Mouse (Mus musculus): ENCODE data around the gene Pald1. TPM values are rescaled to one million over a fixed set of nuclear protein-coding genes. Genes with fewer than 3 reads are reported as not detected.

Pald1 gene
- polyA plus RNA-seq, 1 experiment = 28.6 TPM

DNA sequence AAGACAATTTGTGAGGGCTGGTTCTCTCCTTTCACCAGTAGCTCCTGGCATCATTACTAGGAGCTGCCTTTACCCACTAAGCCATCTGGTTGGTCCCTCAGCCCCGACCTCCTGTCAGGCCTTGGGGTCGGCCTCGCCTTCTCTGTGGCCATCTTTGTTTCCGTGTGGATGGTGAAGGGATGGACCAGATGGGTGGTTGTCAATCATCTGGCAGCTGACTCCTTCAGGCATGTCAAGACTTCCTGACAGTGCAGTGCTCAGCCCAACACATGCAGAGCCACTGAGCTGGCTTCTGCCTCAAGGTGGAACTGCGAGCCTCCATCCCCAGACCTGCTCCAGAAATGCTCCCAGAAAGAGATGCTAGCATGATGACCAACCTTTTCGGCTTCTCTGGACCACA is 18.9 kb downstream of the Pald1 start:
- TF ChIP-seq CTCF (IDR thresholded peaks at IDR 0.05; ENCODE audit: borderline replicate concordance, extremely low read depth, insufficient read depth, insufficient read length) (no peak), POLR2A (IDR thresholded peaks at IDR 0.05; ENCODE audit: borderline replicate concordance, extremely low read depth, insufficient read depth, insufficient read length, poor library complexity, severe bottlenecking) (no peak)
- DNase-seq (ENCODE audit: low read depth) = no peak

GRCm38 (mm10) chr10:61362992-61363391 is 20.3 kb downstream of the Pald1 start:
- no peak for DNase-seq (ENCODE audit: low read depth)
- TF ChIP-seq CTCF (IDR thresholded peaks at IDR 0.05; ENCODE audit: borderline replicate concordance, extremely low read depth, insufficient read depth, insufficient read length) (no peak), POLR2A (IDR thresholded peaks at IDR 0.05; ENCODE audit: borderline replicate concordance, extremely low read depth, insufficient read depth, insufficient read length, poor library complexity, severe bottlenecking) (no peak)

DNA sequence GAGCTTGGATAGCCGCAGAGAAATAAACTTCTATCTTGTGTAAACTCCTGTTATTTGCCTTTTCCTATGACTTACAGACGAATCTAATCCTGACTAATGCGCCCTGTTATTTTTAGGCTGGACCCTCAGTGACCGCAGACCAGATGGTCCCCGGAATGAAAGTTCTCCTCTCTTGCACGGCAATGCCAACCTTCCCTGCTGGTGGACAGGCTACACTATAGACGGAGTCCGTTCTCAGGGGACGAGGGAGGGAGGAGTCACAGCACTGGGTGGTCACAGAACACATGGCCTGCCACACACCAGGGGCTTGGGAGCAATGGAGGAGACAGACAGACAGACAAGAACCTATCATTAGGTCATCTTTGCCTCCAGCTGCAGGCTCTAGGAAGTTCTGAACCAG is 20.8 kb downstream of the Pald1 start:
- DNase-seq (ENCODE audit: low read depth) = no peak
- TF ChIP-seq POLR2A (IDR thresholded peaks at IDR 0.05; ENCODE audit: borderline replicate concordance, extremely low read depth, insufficient read depth, insufficient read length, poor library complexity, severe bottlenecking) (no peak), CTCF (IDR thresholded peaks at IDR 0.05; ENCODE audit: borderline replicate concordance, extremely low read depth, insufficient read depth, insufficient read length) (no peak)

- TF ChIP-seq CTCF (IDR thresholded peaks at IDR 0.05; ENCODE audit: borderline replicate concordance, extremely low read depth, insufficient read depth, insufficient read length) = no peak
- TF ChIP-seq POLR2A (IDR thresholded peaks at IDR 0.05; ENCODE audit: borderline replicate concordance, extremely low read depth, insufficient read depth, insufficient read length, poor library complexity, severe bottlenecking) = no peak
- no peak for DNase-seq (ENCODE audit: low read depth)
These were observed 22.7 kb downstream of the Pald1 start for GRCm38 (mm10) chr10:61360667-61361066.

DNA sequence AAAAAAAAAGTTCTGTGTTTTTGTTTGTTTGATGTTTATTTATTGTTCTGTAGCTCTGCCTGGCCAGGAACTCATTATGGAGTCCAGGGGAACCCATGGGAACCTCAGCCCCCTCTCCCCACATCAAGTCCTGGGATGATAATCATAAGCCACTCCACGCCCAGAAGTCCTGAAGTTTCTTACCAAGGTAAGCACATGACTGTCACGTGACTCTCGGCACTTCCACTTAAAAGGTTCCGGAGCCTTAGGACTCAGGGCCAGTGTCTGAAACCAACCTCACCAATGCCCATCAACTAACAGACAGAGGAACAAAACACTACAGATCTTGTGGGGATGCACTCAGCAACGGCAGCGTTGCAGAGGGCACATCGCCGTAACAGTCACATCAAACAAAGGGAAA is 23.9 kb downstream of the Pald1 start:
- DNase-seq (ENCODE audit: low read depth) = no peak

DNA sequence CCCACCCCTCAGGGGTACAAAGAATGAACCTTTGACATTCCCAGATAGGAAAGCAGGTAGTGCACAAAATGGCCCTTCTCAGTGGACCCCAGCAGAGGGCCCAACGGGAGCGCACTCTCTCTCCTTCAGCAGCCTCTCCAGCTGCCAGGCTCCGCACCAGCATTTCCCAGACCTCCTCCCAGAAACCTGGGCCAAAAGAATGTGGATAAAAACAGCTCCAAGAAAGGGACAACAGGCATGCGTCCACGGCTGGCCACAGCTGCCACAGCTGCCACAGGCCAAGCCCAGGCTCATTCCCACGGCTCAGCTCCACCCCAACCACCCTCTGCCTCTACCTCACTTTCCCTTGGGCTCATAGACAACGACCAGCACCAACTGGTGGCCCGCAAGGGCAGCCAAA is 25.7 kb downstream of the Pald1 start:
- DNase-seq (ENCODE audit: low read depth) = no peak

More for the DNA sequence above, 23.9 kb downstream of the Pald1 start:
- TF ChIP-seq POLR2A (IDR thresholded peaks at IDR 0.05; ENCODE audit: borderline replicate concordance, extremely low read depth, insufficient read depth, insufficient read length, poor library complexity, severe bottlenecking) = no peak
- TF ChIP-seq CTCF (IDR thresholded peaks at IDR 0.05; ENCODE audit: borderline replicate concordance, extremely low read depth, insufficient read depth, insufficient read length) = no peak

DNA sequence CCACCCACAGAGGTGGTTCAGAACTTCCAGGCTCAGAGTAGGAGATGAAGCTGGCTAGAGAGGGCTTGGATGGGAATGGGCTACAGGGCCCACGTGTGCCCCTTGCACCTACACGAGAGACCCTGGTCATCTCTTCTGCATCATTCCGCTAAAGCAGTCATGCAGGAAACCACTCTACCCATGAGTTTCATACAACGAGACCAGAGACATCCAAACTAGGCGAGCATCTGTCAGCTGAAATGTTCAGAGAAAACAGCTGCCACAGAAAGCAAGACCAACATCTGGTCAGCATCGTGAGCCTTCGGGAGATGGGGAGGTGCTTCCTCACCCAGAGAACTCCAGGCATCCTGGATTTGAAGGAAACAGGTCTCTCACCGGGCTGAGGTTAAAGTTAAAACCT is 26.8 kb downstream of the Pald1 start:
- no peak for TF ChIP-seq POLR2A (IDR thresholded peaks at IDR 0.05; ENCODE audit: borderline replicate concordance, extremely low read depth, insufficient read depth, insufficient read length, poor library complexity, severe bottlenecking)
- no peak for TF ChIP-seq CTCF (IDR thresholded peaks at IDR 0.05; ENCODE audit: borderline replicate concordance, extremely low read depth, insufficient read depth, insufficient read length)
- DNase-seq (ENCODE audit: low read depth) = no peak

More for the DNA sequence above, 25.7 kb downstream of the Pald1 start:
- no peak for TF ChIP-seq POLR2A (IDR thresholded peaks at IDR 0.05; ENCODE audit: borderline replicate concordance, extremely low read depth, insufficient read depth, insufficient read length, poor library complexity, severe bottlenecking)
- no peak for TF ChIP-seq CTCF (IDR thresholded peaks at IDR 0.05; ENCODE audit: borderline replicate concordance, extremely low read depth, insufficient read depth, insufficient read length)

- TF ChIP-seq CTCF (IDR thresholded peaks at IDR 0.05; ENCODE audit: borderline replicate concordance, extremely low read depth, insufficient read depth, insufficient read length) (peak; percentile 20; the same call in 1 of the 2 replicates), POLR2A (IDR thresholded peaks at IDR 0.05; ENCODE audit: borderline replicate concordance, extremely low read depth, insufficient read depth, insufficient read length, poor library complexity, severe bottlenecking) (no peak)
- no peak for DNase-seq (ENCODE audit: low read depth)
These were observed 27.2 kb downstream of the Pald1 start for GRCm38 (mm10) chr10:61356095-61356494.

GRCm38 (mm10) chr10:61355611-61356010 is 27.7 kb downstream of the Pald1 start:
- DNase-seq (ENCODE audit: low read depth) = no peak
- TF ChIP-seq POLR2A (IDR thresholded peaks at IDR 0.05; ENCODE audit: borderline replicate concordance, extremely low read depth, insufficient read depth, insufficient read length, poor library complexity, severe bottlenecking) = no peak
- TF ChIP-seq CTCF (IDR thresholded peaks at IDR 0.05; ENCODE audit: borderline replicate concordance, extremely low read depth, insufficient read depth, insufficient read length) = no peak

GRCm38 (mm10) chr10:61351216-61351615 is 32.1 kb downstream of the Pald1 start:
- no peak for TF ChIP-seq POLR2A (IDR thresholded peaks at IDR 0.05; ENCODE audit: borderline replicate concordance, extremely low read depth, insufficient read depth, insufficient read length, poor library complexity, severe bottlenecking)
- no peak for TF ChIP-seq CTCF (IDR thresholded peaks at IDR 0.05; ENCODE audit: borderline replicate concordance, extremely low read depth, insufficient read depth, insufficient read length)
- DNase-seq (ENCODE audit: low read depth) = no peak

- TF ChIP-seq CTCF (IDR thresholded peaks at IDR 0.05; ENCODE audit: borderline replicate concordance, extremely low read depth, insufficient read depth, insufficient read length) = no peak
- TF ChIP-seq POLR2A (IDR thresholded peaks at IDR 0.05; ENCODE audit: borderline replicate concordance, extremely low read depth, insufficient read depth, insufficient read length, poor library complexity, severe bottlenecking) = no peak
- DNase-seq (ENCODE audit: low read depth) = peak; percentile 13
These were observed 37.0 kb downstream of the Pald1 start for GRCm38 (mm10) chr10:61346374-61346773.

DNA sequence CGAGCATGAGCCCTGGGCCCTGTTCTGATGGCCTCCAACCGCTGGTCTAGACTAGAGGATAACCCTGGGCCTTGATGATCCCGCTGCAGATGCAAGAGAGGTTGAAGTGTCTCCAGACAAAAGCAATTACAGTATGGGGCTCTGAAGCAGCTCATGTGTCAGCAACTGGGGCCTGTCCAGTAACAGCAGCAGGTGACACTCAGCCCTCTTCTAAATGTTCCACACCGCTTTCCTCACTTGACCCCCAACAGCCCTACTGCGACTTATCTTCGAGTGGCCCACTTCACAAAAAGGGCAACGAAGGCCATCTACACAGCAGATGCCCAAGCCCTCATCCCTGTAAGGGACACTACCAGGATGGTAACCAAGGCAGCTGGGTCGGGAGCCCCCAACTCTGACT is 38.2 kb downstream of the Pald1 start:
- TF ChIP-seq POLR2A (IDR thresholded peaks at IDR 0.05; ENCODE audit: borderline replicate concordance, extremely low read depth, insufficient read depth, insufficient read length, poor library complexity, severe bottlenecking) = no peak
- TF ChIP-seq CTCF (IDR thresholded peaks at IDR 0.05; ENCODE audit: borderline replicate concordance, extremely low read depth, insufficient read depth, insufficient read length) = no peak
- no peak for DNase-seq (ENCODE audit: low read depth)

Measured in brain, embryonic 14.5 days (tissue).